Mouse (Mus musculus) cerebellum, postnatal 10 days (tissue): ENCODE measurements around the gene Sdc3.

Source experiments
- DNase-seq, 2 experiments: peaks; one replicate each; pipeline ENCODE4 v3.0.0; 2021; ENCODE audit warnings: mixed read lengths in 2 of 2

Sdc3 gene

GRCm38 (mm10) chr4:130792376-130793179, at the start of gene Sdc3:
Gene Sdc3 (plus strand): TSS chr4:130792537.
- peak; percentile 68 to 70 for DNase-seq

- DNase-seq: no peak
These were observed 48.3 kb upstream of the Sdc3 start for GRCm38 (mm10) chr4:130744058-130744457.

- DNase-seq: no peak
These were observed 46.6 kb upstream of the Sdc3 start for GRCm38 (mm10) chr4:130745561-130746306.

GRCm38 (mm10) chr4:130749566-130749965, 42.8 kb upstream of the Sdc3 start:
- DNase-seq: no peak

- DNase-seq: no peak
These were observed 40.4 kb upstream of the Sdc3 start for GRCm38 (mm10) chr4:130751966-130752365.

- no peak for DNase-seq
These were observed 39.7 kb upstream of the Sdc3 start for GRCm38 (mm10) chr4:130752591-130752990.

GRCm38 (mm10) chr4:130753755-130754154, 38.6 kb upstream of the Sdc3 start:
- no peak for DNase-seq

GRCm38 (mm10) chr4:130754776-130755175, 37.6 kb upstream of the Sdc3 start:
- DNase-seq: no peak

GRCm38 (mm10) chr4:130759875-130760274, 32.5 kb upstream of the Sdc3 start:
- DNase-seq: no peak

GRCm38 (mm10) chr4:130761809-130762208, 30.5 kb upstream of the Sdc3 start:
- DNase-seq: no peak

GRCm38 (mm10) chr4:130765399-130766160, 26.8 kb upstream of the Sdc3 start:
- no peak for DNase-seq

- no peak for DNase-seq
These were observed 25.9 kb upstream of the Sdc3 start for GRCm38 (mm10) chr4:130766387-130766786.

GRCm38 (mm10) chr4:130766926-130767325, 25.4 kb upstream of the Sdc3 start:
- DNase-seq: no peak

- DNase-seq: no peak
These were observed 18.4 kb upstream of the Sdc3 start for GRCm38 (mm10) chr4:130773899-130774298.

- DNase-seq: no peak
These were observed 17.5 kb upstream of the Sdc3 start for GRCm38 (mm10) chr4:130774822-130775221.

GRCm38 (mm10) chr4:130777647-130778046, 14.7 kb upstream of the Sdc3 start:
- DNase-seq: peak in 1 of 2 experiments; percentile 31

- DNase-seq: peak; percentile 52 to 54
These were observed 13.3 kb upstream of the Sdc3 start for GRCm38 (mm10) chr4:130779037-130779436.

- no peak for DNase-seq
These were observed 9.8 kb upstream of the Sdc3 start for GRCm38 (mm10) chr4:130782492-130782891.

GRCm38 (mm10) chr4:130784755-130785154, 7.6 kb upstream of the Sdc3 start:
- DNase-seq: peak; percentile 76 to 81

- DNase-seq: no peak
These were observed 4.8 kb upstream of the Sdc3 start for GRCm38 (mm10) chr4:130787530-130787929.

- peak; percentile 93 to 94 for DNase-seq
These were observed 2.2 kb upstream of the Sdc3 start for GRCm38 (mm10) chr4:130790180-130790579.

GRCm38 (mm10) chr4:130791811-130792375, 444 bp upstream of the Sdc3 start:
- peak in 1 of 2 experiments; percentile 54 for DNase-seq

- no peak for DNase-seq
These were observed 804 bp downstream of the Sdc3 start for GRCm38 (mm10) chr4:130793180-130793501.
